Comparison of ENCODE assay signal across 1 mouse cellular context in genomic region chr16:38375182-38375581, GRCm38 (mm10).
TF ChIP-seq lines count a peak whose summit lies in the region.

No protein-coding gene starts in this region.

TF ChIP-seq in MEL, 35 proteins besides CTCF, POLR2A, EP300 and RAD21:
- TF ChIP-seq TAL1 (IDR thresholded peaks at IDR 0.05; ENCODE audit: low read length), result peak; percentile 72
- TF ChIP-seq TCF12 (IDR thresholded peaks at IDR 0.05; ENCODE audit: low read depth, low read length), result peak; percentile 84
- peak; percentile 88 for TF ChIP-seq GATA1 (IDR thresholded peaks at IDR 0.05; ENCODE audit: low read depth, low read length)
- no peak; the same call in 1 of the 2 replicates for TF ChIP-seq RCOR1 (IDR thresholded peaks at IDR 0.05; ENCODE audit: low read depth, low read length)
- TF ChIP-seq MAX (IDR thresholded peaks at IDR 0.05; ENCODE audit: low read length), result 0 out of 2 replicates have a peak, but pooled peaks have one; percentile 29
- TF ChIP-seq SMC3 (IDR thresholded peaks at IDR 0.05; ENCODE audit: low read depth, low read length), result no peak
- peak; percentile 70 for TF ChIP-seq ETS1 (IDR thresholded peaks at IDR 0.05; ENCODE audit: low read depth, low read length)
- TF ChIP-seq ZMIZ1 (IDR thresholded peaks at IDR 0.05; ENCODE audit: low read depth, low read length), result no peak
